Mouse (Mus musculus) hindbrain, embryonic 16.5 days (tissue): ENCODE results near the gene Tha1. TPM values are rescaled to one million over a fixed set of nuclear protein-coding genes. Genes with fewer than 3 reads are reported as not detected.

Experiments
- ATAC-seq: fragments of 200-750 bp; cut with Nextera tagmentation; 2 replicates; pipeline ENCODE4 v1.8.0; 2017; ENCODE audit warnings: moderate TSS enrichment, moderate library complexity
- H3K27ac ChIP-seq: fragments of 300-500 bp; sonication (generic); 2 replicates; pipeline ENCODE4 v1.5.1; 2014; ENCODE audit warnings: low read depth, mild to moderate bottlenecking, control low read depth, low read length, moderate library complexity
- H3K27me3 ChIP-seq: fragments of 300-500 bp; sonication (generic); replicated peaks from 2 replicates; pipeline ENCODE4 v1.6.1; 2014; ENCODE audit warnings: low read length; ENCODE audit not compliant: control insufficient read depth, insufficient read depth
- H3K36me3 ChIP-seq: fragments of 300-500 bp; sonication (generic); 2 replicates; pipeline ENCODE4 v1.6.1; 2014; ENCODE audit warnings: mild to moderate bottlenecking, low read length, moderate library complexity, mixed read lengths; ENCODE audit not compliant: control insufficient read depth, insufficient read depth
- H3K4me1 ChIP-seq: fragments of 300-500 bp; sonication (generic); 2 replicates; pipeline ENCODE4 v1.6.1; 2014; ENCODE audit warnings: low read depth, low read length; ENCODE audit not compliant: control insufficient read depth, insufficient read depth
- H3K4me2 ChIP-seq: fragments of 300-500 bp; sonication (generic); 2 replicates; pipeline ENCODE4 v1.6.1; 2014; ENCODE audit warnings: mild to moderate bottlenecking, low read length, control low read depth, moderate library complexity
- H3K4me3 ChIP-seq: fragments of 300-500 bp; sonication (generic); 2 replicates; pipeline ENCODE4 v1.5.1; 2014; ENCODE audit warnings: mild to moderate bottlenecking, low read length, control low read depth, moderate library complexity
- H3K9ac ChIP-seq: fragments of 300-500 bp; sonication (generic); 2 replicates; pipeline ENCODE4 v1.6.1; 2014; ENCODE audit warnings: low read depth, mild to moderate bottlenecking, control low read depth, low read length, moderate library complexity
- H3K9me3 ChIP-seq: fragments of 300-500 bp; sonication (generic); 2 replicates; pipeline ENCODE4 v1.6.1; 2014; ENCODE audit warnings: mild to moderate bottlenecking, low read length, moderate library complexity; ENCODE audit not compliant: control insufficient read depth
- WGBS: fragments of 180-500 bp; shearing (Covaris S2); extraction: QIAGEN DNeasy Blood & Tissue Kit; methylation state at CpG from one replicate; pipeline ENCODE4 v1.1.7; 2014; 5-methylcytosine and 5-hydroxymethylcytosine counted together
- polyA plus RNA-seq: library from polyadenylated mRNA; unstranded; fragments of >200 nt; fragmentation: Nextera tagmentation; extraction: Ambion mirVana; gene quantifications from 2 replicates; pipeline ENCODE4 v1.2.1, GENCODE M21; 2015

The Tha1 gene
- polyA plus RNA-seq, 1 experiment from 2014 or later = 5.5 TPM

DNA sequence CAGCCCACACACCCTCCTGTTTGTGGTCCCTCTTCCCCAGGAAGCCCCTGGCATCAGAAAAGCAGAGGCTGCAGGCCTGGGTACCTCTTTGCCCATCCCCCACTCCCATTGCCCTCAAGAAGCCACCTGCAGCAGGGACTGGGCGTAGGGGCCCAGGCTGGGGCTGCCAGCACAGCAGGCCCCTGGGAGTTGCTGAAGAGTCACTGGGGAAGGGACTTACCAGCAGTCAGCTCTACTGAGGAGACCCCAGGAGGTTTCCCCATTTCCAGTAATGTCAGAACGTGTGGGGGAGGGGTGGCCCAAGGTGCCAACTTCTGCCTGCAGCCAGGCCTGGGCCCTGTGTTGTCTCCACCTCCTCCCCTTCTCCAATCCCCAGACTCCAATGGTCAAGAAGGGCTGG, 29.0 kb upstream of the Tha1 start:
- Histone ChIP-seq H3K9me3 (no peaks in the 10 kb centered on the region), H3K36me3 (no peaks in the 10 kb centered on the region), H3K4me2 (no peak overlapping the region), H3K4me3 (no peak overlapping the region), H3K4me1 (no peaks in the 10 kb centered on the region), H3K9ac (no peak overlapping the region), H3K27ac (no peak overlapping the region), H3K27me3 (no peaks in the 10 kb centered on the region)
- ATAC-seq = no peak
- 64% methylated on average over 2 of the region's 2 CpGs for WGBS

DNA sequence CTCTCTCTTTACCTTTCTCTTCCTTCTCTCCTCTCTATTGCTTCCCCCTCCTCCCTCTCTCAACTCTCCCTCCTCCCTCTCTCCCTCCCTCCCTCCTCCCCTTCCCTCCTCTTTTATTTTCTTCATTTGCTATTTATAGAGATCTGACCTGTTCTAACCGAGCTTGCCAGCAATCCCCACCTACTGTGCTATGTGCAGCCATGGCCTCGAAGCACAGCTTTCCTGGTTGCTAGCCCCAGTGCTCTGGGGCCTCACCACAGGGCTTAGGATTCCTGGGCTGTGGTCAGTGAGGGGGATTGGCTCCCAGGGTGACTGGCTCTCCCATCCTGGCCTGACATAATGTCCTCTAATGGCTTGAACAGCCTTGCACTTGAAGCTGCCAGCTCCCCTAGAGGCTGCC, 23.3 kb upstream of the Tha1 start:
- WGBS = 43% methylated on average over 2 of the region's 2 CpGs

DNA sequence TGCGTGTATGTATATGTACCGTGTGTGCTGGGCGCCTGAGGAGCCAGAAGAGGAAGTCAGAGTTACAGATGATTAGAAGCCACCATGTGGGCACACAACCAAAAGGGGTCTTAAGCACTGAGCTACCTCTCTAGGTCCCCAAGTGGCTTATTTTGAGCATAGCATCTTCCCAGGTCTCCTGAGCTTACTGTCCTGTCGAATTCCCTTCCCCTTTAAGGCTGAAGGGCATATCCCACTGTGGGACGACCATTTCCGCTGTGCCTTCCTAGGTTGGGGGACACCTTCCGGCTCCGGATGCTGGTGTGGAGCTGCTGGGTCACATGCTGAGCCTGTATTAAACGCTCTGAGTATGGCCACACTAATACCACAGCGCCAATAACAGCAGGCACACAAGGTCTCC, 21.4 kb upstream of the Tha1 start:
- H3K4me3 ChIP-seq = no peak overlapping the region
- WGBS = 67% methylated on average over 10 of the region's 10 CpGs
- ATAC-seq = no peak

More for the DNA sequence above, 23.3 kb upstream of the Tha1 start:
- Histone ChIP-seq H3K4me3 (no peak overlapping the region), H3K9ac (no peak overlapping the region), H3K36me3 (no peaks in the 10 kb centered on the region), H3K4me1 (no peaks in the 10 kb centered on the region), H3K4me2 (no peak overlapping the region), H3K27me3 (peaks cover 3% of the 10 kb centered on the region; the same call in 1 of the 2 replicates), H3K27ac (no peak overlapping the region), H3K9me3 (no peaks in the 10 kb centered on the region)
- ATAC-seq = no peak

DNA sequence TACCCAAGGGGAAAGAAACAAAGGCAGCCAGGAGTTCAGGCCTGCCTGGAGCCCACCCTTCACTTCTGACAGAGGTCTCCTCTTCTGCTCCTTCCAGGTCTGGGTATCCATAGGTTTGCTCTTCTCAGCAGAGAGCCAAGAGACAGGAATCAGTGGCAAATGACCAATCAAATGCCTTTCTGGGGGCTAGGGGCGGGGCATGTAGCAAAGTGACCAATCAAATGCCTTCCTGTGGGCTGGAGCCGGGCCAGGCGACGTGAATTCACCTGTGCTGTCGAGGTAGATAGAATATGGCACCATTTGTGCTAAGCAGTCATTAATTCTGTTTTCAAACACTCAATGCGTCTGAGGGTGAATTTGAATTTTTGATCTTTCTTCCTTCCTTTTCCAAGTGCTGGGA, 18.9 kb upstream of the Tha1 start:
- ATAC-seq = no peak
- no peaks in the 10 kb centered on the region for H3K9me3 ChIP-seq
- peaks cover 26% of the 10 kb centered on the region for H3K4me1 ChIP-seq
- no peak overlapping the region for H3K9ac ChIP-seq
- WGBS = 59% methylated on average over 6 of the region's 6 CpGs
- peaks cover 5% of the 10 kb centered on the region; the same call in 1 of the 2 replicates for H3K27me3 ChIP-seq
- H3K4me3 ChIP-seq = no peak overlapping the region
- no peak overlapping the region for H3K4me2 ChIP-seq
- no peak overlapping the region for H3K27ac ChIP-seq
- no peaks in the 10 kb centered on the region for H3K36me3 ChIP-seq

More for the DNA sequence above, 21.4 kb upstream of the Tha1 start:
- H3K9me3 ChIP-seq = no peaks in the 10 kb centered on the region
- H3K27ac ChIP-seq = no peak overlapping the region
- no peak overlapping the region for H3K9ac ChIP-seq
- peaks cover 15% of the 10 kb centered on the region for H3K4me1 ChIP-seq
- no peak overlapping the region for H3K4me2 ChIP-seq
- H3K36me3 ChIP-seq = no peaks in the 10 kb centered on the region
- peaks cover 5% of the 10 kb centered on the region; the same call in 1 of the 2 replicates for H3K27me3 ChIP-seq

DNA sequence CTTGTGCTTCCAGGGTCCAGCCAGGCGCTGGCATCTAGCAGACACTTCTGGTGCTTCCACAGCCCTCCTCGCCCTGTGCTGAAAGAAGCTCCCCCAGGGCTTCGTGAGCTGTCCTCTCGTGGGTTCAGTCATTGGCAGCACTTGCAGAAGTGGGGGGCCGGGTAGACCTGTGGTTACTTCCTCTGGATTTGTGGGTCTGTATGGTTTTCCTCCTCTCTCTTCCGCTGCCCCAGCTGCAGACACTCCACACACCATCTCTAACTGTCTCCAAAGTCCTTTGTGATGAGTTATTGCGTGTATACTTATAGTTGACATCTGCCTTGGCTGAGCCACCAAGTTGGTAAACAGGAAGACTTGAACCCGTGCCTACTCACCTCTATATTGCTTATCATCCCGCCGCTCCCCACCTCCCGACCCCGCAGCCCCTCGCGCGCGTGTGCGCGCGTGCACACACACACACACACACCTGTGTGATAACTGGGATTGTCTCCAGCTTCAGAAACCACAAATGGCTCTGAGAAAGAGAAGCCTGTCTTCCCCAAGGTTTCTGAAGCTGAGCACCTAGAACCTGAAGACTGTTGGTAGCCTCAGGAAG, 18.4 kb upstream of the Tha1 start:
- Histone ChIP-seq H3K27me3 (peaks cover 6% of the 10 kb centered on the region; the same call in 1 of the 2 replicates), H3K4me2 (no peak overlapping the region), H3K9ac (no peak overlapping the region), H3K9me3 (no peaks in the 10 kb centered on the region), H3K36me3 (no peaks in the 10 kb centered on the region), H3K27ac (no peak overlapping the region), H3K4me3 (no peak overlapping the region), H3K4me1 (peaks cover 26% of the 10 kb centered on the region)
- WGBS = 93% methylated on average over 19 of the region's 19 CpGs
- ATAC-seq = no peak

DNA sequence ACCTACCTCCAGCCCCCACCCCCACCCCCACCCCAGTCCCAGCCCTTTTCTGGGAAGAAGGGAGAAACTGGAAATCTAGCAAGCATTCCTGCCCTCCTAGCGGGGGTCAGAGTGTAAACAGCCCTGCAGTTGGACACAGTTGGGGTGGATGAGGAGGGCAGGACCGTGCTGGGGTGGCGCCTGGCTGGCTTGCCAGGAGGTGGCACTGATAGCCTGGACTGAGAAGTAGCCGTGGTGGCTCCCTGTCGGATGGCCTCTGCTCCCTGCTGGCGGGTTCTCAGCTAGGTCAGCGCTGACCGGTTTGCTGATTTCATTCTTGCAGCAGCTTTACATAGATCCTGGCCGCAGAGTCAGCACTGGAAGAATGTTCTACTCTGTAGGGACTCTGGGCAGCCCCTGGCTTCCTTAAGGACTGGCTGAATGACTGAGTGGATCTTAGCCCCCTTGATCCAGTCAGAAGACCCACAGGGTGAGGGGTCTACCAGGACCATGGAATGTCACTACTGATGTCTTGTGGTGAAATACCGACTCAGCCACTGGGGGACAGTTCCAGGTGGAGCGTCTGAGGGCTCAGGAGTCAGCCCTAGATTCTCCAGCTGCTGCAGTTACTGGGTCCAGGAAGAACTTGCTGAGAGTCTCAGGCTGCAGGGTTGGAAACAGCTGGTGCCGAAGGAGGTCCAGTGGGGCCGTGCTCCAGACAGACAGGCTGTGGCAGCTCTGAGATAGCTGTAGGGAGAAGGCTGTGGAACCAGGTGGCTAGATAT, 17.4 kb upstream of the Tha1 start:
- Histone ChIP-seq H3K9me3 (no peaks in the 10 kb centered on the region), H3K27me3 (peaks cover 7% of the 10 kb centered on the region), H3K4me1 (peaks cover 26% of the 10 kb centered on the region), H3K4me2 (no peak overlapping the region), H3K36me3 (no peaks in the 10 kb centered on the region), H3K9ac (no peak overlapping the region), H3K27ac (no peak overlapping the region), H3K4me3 (no peak overlapping the region)
- no peak; the same call in 1 of the 2 replicates for ATAC-seq
- WGBS = 20% methylated on average over 13 of the region's 13 CpGs

DNA sequence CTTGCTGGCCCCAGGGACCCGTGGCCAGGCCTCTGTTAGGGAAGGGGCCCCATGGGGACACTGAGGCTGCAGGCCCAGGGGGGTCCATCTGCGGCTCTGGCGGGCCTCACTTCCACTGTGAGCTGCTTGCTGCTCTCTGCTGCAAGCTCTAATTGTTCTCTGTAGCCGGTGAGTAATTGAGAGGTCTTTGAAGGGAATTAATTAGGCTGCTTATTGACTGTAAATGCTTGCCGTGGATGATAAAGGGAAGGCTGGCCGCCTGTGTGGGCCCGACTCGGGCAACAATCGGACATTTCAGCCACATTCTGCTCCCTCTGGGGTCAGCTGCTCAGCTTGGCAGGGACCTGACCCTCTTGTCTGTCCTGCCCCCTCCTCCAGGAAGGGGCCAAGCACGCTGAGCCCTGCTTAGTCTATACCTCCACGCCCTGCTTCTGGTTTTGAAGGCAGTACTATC, 16.6 kb upstream of the Tha1 start:
- Histone ChIP-seq H3K9ac (peak overlapping the region; percentile 40; the same call in 1 of the 2 replicates), H3K27ac (0 out of 2 replicates have a peak overlapping the region, but pooled peaks have one; percentile 51), H3K4me2 (no peak overlapping the region), H3K4me3 (no peak overlapping the region), H3K9me3 (no peaks in the 10 kb centered on the region), H3K27me3 (peaks cover 4% of the 10 kb centered on the region), H3K4me1 (peaks cover 26% of the 10 kb centered on the region), H3K36me3 (no peaks in the 10 kb centered on the region)
- 3% methylated on average over 11 of the region's 11 CpGs for WGBS
- peak; percentile 46 for ATAC-seq

DNA sequence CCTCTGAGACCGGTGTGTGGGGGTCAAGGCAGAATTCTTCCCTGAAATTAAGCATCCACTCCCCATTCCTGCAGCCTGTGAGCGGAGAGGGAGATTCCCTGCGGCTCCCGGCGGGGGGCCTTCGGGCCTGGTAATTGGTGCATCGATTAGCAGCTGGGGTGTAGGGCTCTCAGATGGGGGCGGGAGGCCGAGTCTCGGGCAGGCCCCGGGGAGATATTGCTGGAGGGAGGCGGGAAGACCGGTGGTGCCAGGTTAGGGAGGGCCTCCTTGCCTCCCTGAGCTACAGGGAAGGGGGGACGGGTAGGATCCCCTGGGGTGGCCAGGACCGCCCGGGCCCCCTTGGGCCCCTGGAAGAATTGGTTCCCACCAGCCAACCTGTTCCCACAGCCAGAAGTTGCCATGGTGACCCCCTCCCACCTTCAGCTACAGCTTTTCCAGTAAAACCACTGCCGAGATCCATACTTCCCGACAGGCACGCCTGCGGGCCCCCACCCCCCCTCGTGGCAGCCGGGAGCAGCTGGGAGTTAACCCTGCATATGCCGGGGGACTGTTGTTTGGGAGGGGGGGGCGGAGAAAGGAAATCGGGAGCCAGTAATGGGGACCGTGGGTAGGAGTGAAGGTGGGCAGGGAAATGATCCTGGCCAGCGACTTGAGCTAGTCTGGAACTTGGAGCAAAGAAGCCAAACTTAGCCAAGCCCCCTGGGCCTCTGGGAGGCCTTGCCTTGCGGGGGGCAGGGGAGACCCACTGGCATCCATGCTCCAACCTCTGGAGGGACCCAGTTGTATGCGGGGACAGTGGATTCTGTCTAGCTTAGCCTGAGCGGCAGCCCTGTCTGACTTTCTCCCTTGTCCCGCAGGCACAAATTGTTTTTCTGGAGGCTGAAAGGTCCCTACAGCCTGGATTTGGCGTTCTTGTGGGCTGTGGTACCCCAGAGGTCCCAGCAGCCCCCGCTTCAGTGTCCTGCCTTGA, 15.9 kb upstream of the Tha1 start:
- H3K4me2 ChIP-seq = peak overlapping the region; percentile 39
- H3K9ac ChIP-seq = peak overlapping the region; percentile 40
- no peak overlapping the region for H3K27ac ChIP-seq
- 5% methylated on average over 33 of the region's 33 CpGs for WGBS
- H3K9me3 ChIP-seq = no peaks in the 10 kb centered on the region
- H3K36me3 ChIP-seq = no peaks in the 10 kb centered on the region
- H3K4me3 ChIP-seq = peak overlapping the region; percentile 4
- peaks cover 26% of the 10 kb centered on the region for H3K4me1 ChIP-seq
- H3K27me3 ChIP-seq = peaks cover 4% of the 10 kb centered on the region
- 0 out of 2 replicates have a peak, but pooled peaks have one; percentile 32 for ATAC-seq
